Mouse (Mus musculus) bone marrow macrophage, adult 2 months (primary cell): ENCODE measurements around the gene Stat5a.

ENCODE experiments used
- CTCF ChIP-seq: IDR thresholded peaks from 2 replicates; pipeline ENCODE4 v1.5.1; 2012; ENCODE audit warnings: low read depth, mild to moderate bottlenecking, low read length, moderate library complexity
- POLR2A ChIP-seq: IDR thresholded peaks from 2 replicates; pipeline ENCODE4 v1.6.1; 2012; ENCODE audit warnings: mild to moderate bottlenecking, low read depth, low read length, borderline replicate concordance

DNA sequence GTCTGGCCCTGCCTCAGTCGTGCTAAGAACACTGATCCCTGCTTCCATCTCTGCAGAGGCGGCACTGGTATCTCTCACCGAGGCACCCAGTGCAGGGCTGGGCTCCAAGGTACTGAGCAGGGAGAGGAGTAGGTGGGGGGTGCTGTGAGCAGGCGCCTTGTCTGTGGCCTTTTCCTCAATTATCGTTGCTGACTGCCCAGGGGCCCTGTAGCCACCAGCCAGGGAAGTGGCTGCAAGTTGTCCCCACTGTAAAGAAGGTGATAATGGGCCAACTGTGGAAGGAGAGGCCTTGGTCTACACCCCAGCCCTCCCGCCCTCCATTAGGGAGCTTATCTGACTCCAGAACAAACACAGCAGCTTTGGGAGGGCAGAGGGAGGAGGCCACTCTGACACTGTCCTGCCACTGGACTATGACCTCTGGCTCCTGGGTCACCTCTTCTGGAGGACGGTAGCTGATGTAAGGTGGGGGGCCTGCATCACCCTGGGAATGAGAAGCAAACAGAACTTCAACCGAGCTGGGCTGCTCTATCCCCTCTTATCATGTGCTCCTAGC lies 27.1 kb downstream of the Stat5a start:
- TF ChIP-seq CTCF (no peak), POLR2A (no peak)
